Mouse (Mus musculus): ENCODE data around the gene Zfp459.
"Not testable (repeated sequence)": the region's sequence is repeated elsewhere in the genome, so short reads cannot be mapped to it uniquely, and the experiment has no call there.

DNA sequence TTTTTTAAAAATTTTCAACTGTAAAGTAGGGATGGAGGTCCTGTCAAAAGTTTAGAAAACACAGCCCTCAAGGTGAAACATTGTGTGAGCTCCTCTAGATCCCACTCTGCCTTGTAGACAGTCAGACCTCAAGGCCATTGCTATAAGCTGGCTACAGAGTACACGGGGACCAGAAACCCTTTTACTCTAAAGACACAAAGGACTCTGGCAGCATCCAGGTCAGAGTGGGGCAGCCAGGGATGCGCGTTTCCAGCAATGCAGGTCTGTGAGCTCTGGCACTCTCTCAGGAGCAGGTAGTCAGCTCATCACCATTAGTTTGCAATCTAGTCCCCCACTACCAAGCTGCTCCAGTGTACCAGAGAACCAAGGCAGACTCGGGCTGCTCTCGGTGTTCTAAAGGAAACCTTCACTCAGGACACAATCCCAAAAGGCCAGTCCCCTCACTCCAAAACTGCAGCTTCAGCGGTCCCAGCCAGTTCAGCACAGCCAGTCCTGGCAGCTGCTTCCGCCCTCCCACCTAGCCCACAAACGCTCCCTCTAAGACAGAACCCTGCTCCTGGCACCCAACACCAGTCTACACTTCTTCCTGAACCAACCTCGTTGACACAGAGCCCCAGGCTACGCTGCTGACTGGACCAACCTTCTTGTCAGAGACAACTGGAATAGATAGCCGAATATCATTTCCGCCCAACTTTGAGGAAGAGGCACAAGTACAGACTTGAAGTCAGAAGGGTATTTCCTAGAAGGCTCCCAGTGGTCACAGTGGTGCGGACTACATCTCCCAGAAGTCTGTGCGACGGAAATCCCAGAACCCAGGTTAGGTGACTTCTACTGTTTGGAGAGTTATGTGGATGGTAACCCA lies 45.9 kb downstream of the Zfp459 start, which contains the start of the genes Gm28041 and Zfp456:
- not testable (repeated sequence) for TF ChIP-seq CTCF (IDR thresholded peaks at IDR 0.05; ENCODE audit: extremely low read depth, insufficient read depth, insufficient read length, insufficient replicate concordance); POLR2A (IDR thresholded peaks at IDR 0.05; ENCODE audit: low read depth, low read length)
